Mouse (Mus musculus) MEL (cell line): ENCODE measurements around the gene Tmem107. TPM values are rescaled to one million over a fixed set of nuclear protein-coding genes. Genes with fewer than 3 reads are reported as not detected.
A peak's percentile ranks its signal among the peaks of the same experiment; 100 is the strongest.

Experiments
- DNase-seq: peaks from one replicate; pipeline ENCODE4 v3.0.0; 2011; ENCODE audit warnings: low read depth, low spot score
- H3K27ac ChIP-seq: 2 replicates; pipeline ENCODE4 v1.5.1; 2012; ENCODE audit warnings: low read depth, mild to moderate bottlenecking, control low read depth, low read length, moderate library complexity; ENCODE audit not compliant: control insufficient read depth
- H3K27me3 ChIP-seq, 2 experiments: fragments of 150-350 bp in 1 of 2; sonication (generic) in 1 of 2; 2 replicates each; pipeline ENCODE4 v1.6.1; 2012; ENCODE audit warnings: low read length in 2 of 2, mild to moderate bottlenecking in 2 of 2, improper control_type of control experiment in 1 of 2, moderate library complexity in 1 of 2; ENCODE audit not compliant: insufficient read depth in 2 of 2, control insufficient read depth in 1 of 2
- H3K36me3 ChIP-seq, 2 experiments: 2 replicates each; pipeline ENCODE4 v1.6.1; 2012 to 2014; ENCODE audit warnings: low read length in 2 of 2, improper control_type of control experiment in 1 of 2, inconsistent platforms in 1 of 2, mild to moderate bottlenecking in 1 of 2; ENCODE audit not compliant: insufficient read depth in 2 of 2, control insufficient read depth in 1 of 2
- H3K4me1 ChIP-seq, 2 experiments: fragments of 150-350 bp in 1 of 2; sonication (generic) in 1 of 2; 2 replicates each; pipeline ENCODE4 v1.6.1; 2012; ENCODE audit warnings: low read length in 2 of 2, improper control_type of control experiment in 1 of 2, mild to moderate bottlenecking in 1 of 2; ENCODE audit not compliant: insufficient read depth in 2 of 2, control insufficient read depth in 1 of 2
- H3K4me3 ChIP-seq, 2 experiments: fragments of 150-350 bp in 1 of 2; sonication (generic) in 1 of 2; 2 replicates each; pipeline ENCODE4 v1.5.1; 2012; ENCODE audit warnings: low read depth in 2 of 2, low read length in 2 of 2, mild to moderate bottlenecking in 2 of 2, moderate library complexity in 2 of 2, control low read depth in 1 of 2, improper control_type of control experiment in 1 of 2; ENCODE audit not compliant: control insufficient read depth in 1 of 2, insufficient read depth in 1 of 2
- H3K79me2 ChIP-seq: 2 replicates; pipeline ENCODE4 v1.6.1; 2012; ENCODE audit warnings: mild to moderate bottlenecking, low read length, moderate library complexity; ENCODE audit not compliant: control insufficient read depth, poor library complexity, insufficient read depth
- H3K9ac ChIP-seq: 2 replicates; pipeline ENCODE4 v1.6.1; 2012; ENCODE audit warnings: low read depth, mild to moderate bottlenecking, control low read depth, low read length, moderate library complexity; ENCODE audit not compliant: control insufficient read depth, poor library complexity, severe bottlenecking
- H3K9me3 ChIP-seq: fragments of 150-350 bp; sonication (generic); replicated peaks from 2 replicates; pipeline ENCODE4 v1.6.1; 2012; ENCODE audit warnings: mild to moderate bottlenecking, low read length, improper control_type of control experiment, moderate library complexity; ENCODE audit not compliant: insufficient read depth
- E2F4 ChIP-seq: IDR thresholded peaks from 2 replicates; pipeline ENCODE4 v1.6.1; 2011; ENCODE audit warnings: low read depth, low read length, improper control_type of control experiment, borderline replicate concordance
- EP300 ChIP-seq, 2 experiments: IDR thresholded peaks; 2 replicates each; pipeline ENCODE4 v1.6.1; 2011; ENCODE audit warnings: improper control_type of control experiment in 2 of 2, low read length in 2 of 2, low read depth in 1 of 2, mild to moderate bottlenecking in 1 of 2
- ETS1 ChIP-seq: IDR thresholded peaks from 2 replicates; pipeline ENCODE4 v1.6.1; 2012; ENCODE audit warnings: low read depth, mild to moderate bottlenecking, inconsistent platforms, low read length, improper control_type of control experiment, moderate library complexity
- GATA1 ChIP-seq: IDR thresholded peaks from 2 replicates; pipeline ENCODE4 v1.6.1; 2011; ENCODE audit warnings: low read depth, low read length, improper control_type of control experiment
- HCFC1 ChIP-seq: IDR thresholded peaks from 2 replicates; pipeline ENCODE4 v1.6.1; 2012; ENCODE audit warnings: low read depth, mild to moderate bottlenecking, inconsistent platforms, low read length, improper control_type of control experiment, moderate library complexity
- JUND ChIP-seq: IDR thresholded peaks from 2 replicates; pipeline ENCODE4 v1.6.1; 2011; ENCODE audit warnings: low read depth, mild to moderate bottlenecking, improper control_type of control experiment, low read length
- KAT2A ChIP-seq: conservative IDR thresholded peaks from 2 replicates; pipeline ENCODE4 v1.6.1; 2012; ENCODE audit warnings: low read depth, low read length, improper control_type of control experiment, inconsistent platforms
- MAX ChIP-seq: IDR thresholded peaks from 2 replicates; pipeline ENCODE4 v1.6.1; 2011; ENCODE audit warnings: low read length, improper control_type of control experiment
- NELFE ChIP-seq: IDR thresholded peaks from 2 replicates; pipeline ENCODE4 v1.6.1; 2011; ENCODE audit warnings: low read depth, low read length, improper control_type of control experiment
- POLR2A ChIP-seq, 2 experiments: IDR thresholded peaks; 2 replicates each; pipeline ENCODE4 v1.6.1; 2011 to 2012; ENCODE audit warnings: low read length in 2 of 2, mild to moderate bottlenecking in 2 of 2, control low read depth in 1 of 2, improper control_type of control experiment in 1 of 2, low read depth in 1 of 2, moderate library complexity in 1 of 2; ENCODE audit not compliant: control insufficient read depth in 1 of 2, insufficient read depth in 1 of 2, poor library complexity in 1 of 2
- POLR2AphosphoS2 ChIP-seq: IDR thresholded peaks from 2 replicates; pipeline ENCODE4 v1.6.1; 2011; ENCODE audit warnings: low read length, improper control_type of control experiment
- RCOR1 ChIP-seq: IDR thresholded peaks from 2 replicates; pipeline ENCODE4 v1.6.1; 2012; ENCODE audit warnings: low read depth, mild to moderate bottlenecking, inconsistent platforms, low read length, improper control_type of control experiment
- SIN3A ChIP-seq: IDR thresholded peaks from 2 replicates; pipeline ENCODE4 v1.6.1; 2012; ENCODE audit warnings: low read length, improper control_type of control experiment, inconsistent platforms
- SMC3 ChIP-seq: IDR thresholded peaks from 2 replicates; pipeline ENCODE4 v1.6.1; 2011; ENCODE audit warnings: low read depth, low read length, improper control_type of control experiment
- TAL1 ChIP-seq: IDR thresholded peaks from 2 replicates; pipeline ENCODE4 v1.6.1; 2012; ENCODE audit warnings: mild to moderate bottlenecking, inconsistent platforms, low read length, moderate library complexity, mixed read lengths
- TCF12 ChIP-seq: IDR thresholded peaks from 2 replicates; pipeline ENCODE4 v1.6.1; 2014; ENCODE audit warnings: low read depth, mild to moderate bottlenecking, inconsistent platforms, low read length, improper control_type of control experiment, moderate library complexity
- UBTF ChIP-seq: IDR thresholded peaks from 2 replicates; pipeline ENCODE4 v1.6.1; 2012; ENCODE audit warnings: low read depth, mild to moderate bottlenecking, inconsistent platforms, low read length, improper control_type of control experiment, moderate library complexity, borderline replicate concordance; ENCODE audit not compliant: insufficient read depth
- ZC3H11A ChIP-seq: IDR thresholded peaks from 2 replicates; pipeline ENCODE4 v1.6.1; 2012; ENCODE audit warnings: low read depth, mild to moderate bottlenecking, inconsistent platforms, low read length, improper control_type of control experiment
- ZMIZ1 ChIP-seq: IDR thresholded peaks from 2 replicates; pipeline ENCODE4 v1.6.1; 2012; ENCODE audit warnings: low read depth, mild to moderate bottlenecking, inconsistent platforms, low read length, improper control_type of control experiment, moderate library complexity
- polyA plus RNA-seq, 2 experiments: library from polyadenylated mRNA; stranded (reverse) in 1 of 2; unstranded in 1 of 2; fragments of >175 nt in 1 of 2; fragments of >200 nt in 1 of 2; gene quantifications; 2 replicates each; pipeline versions ENCODE4 v1.2.1 to v1.2.4; 2012; ENCODE audit warnings: low replicate concordance in 2 of 2, low read depth in 1 of 2; ENCODE audit not compliant: insufficient read length in 2 of 2, insufficient read depth in 1 of 2, missing spikeins in 1 of 2
- total RNA-seq: library from RNA; depleted of rRNA; stranded (reverse); fragments of 300-350 nt; gene quantifications from 2 replicates; pipeline ENCODE4 v1.2.3, GENCODE M21; 2012

Gene Tmem107
- total and polyA plus RNA-seq, 3 experiments: 47.0 to 79.5 TPM; not detected in 1

DNA sequence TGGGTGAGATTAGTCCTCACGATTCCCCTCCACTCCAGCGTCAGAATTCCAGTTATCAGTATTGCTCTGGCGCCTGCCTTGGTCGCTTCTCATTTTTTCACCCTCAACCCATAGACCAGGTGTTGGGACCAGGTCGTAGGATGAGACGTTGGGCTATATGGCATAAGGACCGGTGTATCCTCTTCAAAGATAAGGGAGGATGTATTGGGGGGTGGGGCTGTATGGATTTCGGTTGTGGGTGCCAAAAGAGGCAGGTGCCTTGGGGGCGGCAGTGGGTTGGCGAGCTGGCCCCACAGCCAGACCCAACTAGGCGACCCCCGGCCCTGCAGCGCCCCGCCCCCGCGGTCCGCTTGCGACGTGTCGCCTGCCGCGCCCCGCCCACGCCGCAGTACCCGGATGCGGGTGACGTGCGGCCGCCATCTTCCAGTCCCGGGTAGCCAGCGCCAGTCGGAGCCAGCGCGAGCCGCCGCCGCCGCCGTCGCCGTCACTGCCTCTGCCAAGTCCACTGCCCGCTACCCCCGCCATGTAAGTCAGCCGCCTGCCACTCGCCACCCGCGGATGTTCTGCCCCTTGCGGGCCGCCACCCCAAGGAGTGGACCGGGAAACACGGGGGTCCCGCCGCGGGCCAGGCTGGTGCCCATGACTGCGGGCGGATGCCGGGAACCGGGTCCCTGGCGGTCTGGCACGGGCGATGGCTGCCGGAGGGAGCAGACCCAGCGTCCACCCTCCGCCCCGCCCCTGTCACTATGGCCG is 17.7 kb downstream of the Tmem107 start, which contains the start of gene Vamp2:
Gene Vamp2 (plus strand): TSS at position 388 of the 753 bp plus-strand sequence.
- Histone ChIP-seq H3K9me3 (no peaks in the 10 kb centered on the region), H3K9ac (peak within 1 kb of the TSS; percentile 94), H3K27me3 (no peaks in the 10 kb centered on the region; a peak in 1 of 4 replicates), H3K79me2 (peaks cover 17% of the 10 kb centered on the region), H3K36me3 (peaks cover 5 to 6% of the 10 kb centered on the region in 2 experiments; a peak in 3 of 4 replicates), H3K27ac (peak within 1 kb of the TSS; percentile 56), H3K4me3 (peak within 1 kb of the TSS; percentile 77 to 100), H3K4me1 (peaks cover 3 to 16% of the 10 kb centered on the region in 2 experiments; a peak in 3 of 4 replicates)
- DNase-seq: peak; percentile 91
- TF ChIP-seq TCF12 (peak; percentile 40), ZC3H11A (0 out of 2 replicates have a peak, but pooled peaks have one; percentile 5), MAX (no peak; the same call in 1 of the 2 replicates), POLR2AphosphoS2 (peak; percentile 63; the same call in 1 of the 2 replicates), GATA1 (peak; percentile 13; the same call in 1 of the 2 replicates), EP300 (IDR thresholded peaks at IDR 0.05; ENCODE audit: low read depth in 1 of 2, low read length in 2 of 2) (peak in 1 of 2 experiments; percentile 3; a peak in 1 of 4 replicates), SIN3A (peak; percentile 65), UBTF (0 out of 2 replicates have a peak, but pooled peaks have one; percentile 34), NELFE (peak; percentile 79), POLR2A (IDR thresholded peaks at IDR 0.05; ENCODE audit: control insufficient read depth in 1 of 2, insufficient read depth in 1 of 2, low read depth in 1 of 2, low read length in 2 of 2, poor library complexity in 1 of 2) (peak; percentile 67 to 87; a peak in 3 of 4 replicates), ETS1 (no peak; the same call in 1 of the 2 replicates), JUND (no peak), SMC3 (no peak), ZMIZ1 (0 out of 2 replicates have a peak, but pooled peaks have one; percentile 31), KAT2A (no peak), HCFC1 (peak; percentile 66; the same call in 1 of the 2 replicates)

DNA sequence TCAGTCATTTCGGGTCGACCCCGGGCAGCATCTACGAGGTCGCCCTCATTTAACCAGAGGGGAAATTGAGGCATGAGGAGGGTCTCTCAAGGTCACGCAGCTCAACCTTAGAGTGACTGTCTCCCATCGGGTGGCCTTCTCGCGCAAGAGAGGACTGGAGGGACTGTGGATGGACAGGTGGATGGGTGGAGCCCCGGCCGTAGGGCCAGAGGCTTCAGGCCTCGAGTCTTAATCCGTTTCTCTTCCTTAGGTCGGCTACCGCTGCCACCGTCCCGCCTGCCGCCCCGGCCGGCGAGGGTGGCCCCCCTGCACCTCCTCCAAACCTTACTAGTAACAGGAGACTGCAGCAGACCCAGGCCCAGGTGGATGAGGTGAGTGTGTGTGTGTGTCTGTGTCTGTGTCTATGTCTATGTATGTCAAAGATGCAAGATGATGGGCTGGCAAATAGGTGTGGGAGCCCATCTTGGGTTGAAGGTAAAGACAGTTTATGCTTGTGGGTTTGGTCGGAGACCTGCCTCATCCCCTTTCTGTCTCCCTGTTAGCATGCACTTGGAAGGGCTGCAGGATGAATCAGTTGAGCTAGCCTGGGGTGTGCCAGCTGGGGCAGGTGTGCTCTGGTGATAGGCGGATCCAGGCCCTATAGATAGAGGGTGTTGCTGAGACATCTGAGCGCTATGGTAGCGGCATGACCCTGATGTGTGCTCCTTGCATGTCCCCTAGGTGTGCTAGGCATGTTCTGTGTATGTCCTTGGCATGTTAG is 18.4 kb downstream of the Tmem107 start:
- Histone ChIP-seq H3K79me2 (peaks cover 17% of the 10 kb centered on the region), H3K9me3 (no peaks in the 10 kb centered on the region), H3K4me3 (peak overlapping the region; percentile 77 to 100), H3K4me1 (peaks cover 3 to 16% of the 10 kb centered on the region in 2 experiments; a peak in 3 of 4 replicates), H3K9ac (peak overlapping the region; percentile 94), H3K36me3 (peaks cover 5 to 6% of the 10 kb centered on the region in 2 experiments; a peak in 3 of 4 replicates), H3K27ac (peak overlapping the region; percentile 56), H3K27me3 (no peaks in the 10 kb centered on the region)
- TF ChIP-seq POLR2A (IDR thresholded peaks at IDR 0.05; ENCODE audit: control insufficient read depth in 1 of 2, insufficient read depth in 1 of 2, low read depth in 1 of 2, low read length in 2 of 2, poor library complexity in 1 of 2): no peak
- no peak for TF ChIP-seq RCOR1
- peak; percentile 55 for TF ChIP-seq TAL1
- TF ChIP-seq E2F4: no peak; the same call in 1 of the 2 replicates
- TF ChIP-seq KAT2A: no peak
- TF ChIP-seq ETS1: 0 out of 2 replicates have a peak, but pooled peaks have one; percentile 28
- no peak for DNase-seq
